Mouse (Mus musculus) lung, embryonic 15.5 days (tissue): ENCODE measurements around the gene Dynlt1c. TPM values are rescaled to one million over a fixed set of nuclear protein-coding genes. Genes with fewer than 3 reads are reported as not detected.
A peak's percentile ranks its signal among the peaks of the same experiment; 100 is the strongest.
"Not testable (repeated sequence)": the region's sequence is repeated elsewhere in the genome, so short reads cannot be mapped to it uniquely, and the experiment has no call there.

Source experiments
- ATAC-seq: fragments of 200-750 bp; cut with Nextera tagmentation; 2 replicates; pipeline ENCODE4 v1.8.0; 2017; ENCODE audit warnings: moderate number of reproducible peaks, borderline replicate concordance; ENCODE audit not compliant: low FRiP score, low TSS enrichment; ENCODE audit errors: extremely low read depth
- H3K27ac ChIP-seq: fragments of 300-500 bp; sonication (generic); 2 replicates; pipeline ENCODE4 v1.5.1; 2015; ENCODE audit warnings: moderate library complexity, mild to moderate bottlenecking, inconsistent platforms
- H3K27me3 ChIP-seq: fragments of 300-500 bp; sonication (generic); 2 replicates; pipeline ENCODE4 v1.6.1; 2015; ENCODE audit warnings: inconsistent platforms
- H3K36me3 ChIP-seq: fragments of 300-500 bp; sonication (generic); 2 replicates; pipeline ENCODE4 v1.6.1; 2015; ENCODE audit warnings: inconsistent platforms
- H3K4me1 ChIP-seq: fragments of 300-500 bp; sonication (generic); 2 replicates; pipeline ENCODE4 v1.6.1; 2015; ENCODE audit warnings: inconsistent platforms
- H3K4me2 ChIP-seq: fragments of 300-500 bp; sonication (generic); 2 replicates; pipeline ENCODE4 v1.6.1; 2015; ENCODE audit warnings: inconsistent platforms, mild to moderate bottlenecking, moderate library complexity
- H3K4me3 ChIP-seq: fragments of 300-500 bp; sonication (generic); 2 replicates; pipeline ENCODE4 v1.5.1; 2015; ENCODE audit warnings: mild to moderate bottlenecking, inconsistent platforms
- H3K9ac ChIP-seq: fragments of 300-500 bp; sonication (generic); 2 replicates; pipeline ENCODE4 v1.6.1; 2015; ENCODE audit warnings: inconsistent platforms
- H3K9me3 ChIP-seq: fragments of 300-500 bp; sonication (generic); 2 replicates; pipeline ENCODE4 v1.6.1; 2016; ENCODE audit warnings: inconsistent platforms
- WGBS: fragments of 180-500 bp; shearing (Covaris S2); methylation state at CpG from one replicate; pipeline ENCODE4 v1.1.7; 2015; 5-methylcytosine and 5-hydroxymethylcytosine counted together
- polyA plus RNA-seq: library from polyadenylated mRNA; unstranded; fragments of >200 nt; fragmentation: Nextera tagmentation; extraction: Ambion mirVana; gene quantifications from 2 replicates; pipeline ENCODE4 v1.2.1, GENCODE M21; 2015

Dynlt1c gene
- polyA plus RNA-seq, 1 experiment from 2014 or later, result 36.9 TPM

DNA sequence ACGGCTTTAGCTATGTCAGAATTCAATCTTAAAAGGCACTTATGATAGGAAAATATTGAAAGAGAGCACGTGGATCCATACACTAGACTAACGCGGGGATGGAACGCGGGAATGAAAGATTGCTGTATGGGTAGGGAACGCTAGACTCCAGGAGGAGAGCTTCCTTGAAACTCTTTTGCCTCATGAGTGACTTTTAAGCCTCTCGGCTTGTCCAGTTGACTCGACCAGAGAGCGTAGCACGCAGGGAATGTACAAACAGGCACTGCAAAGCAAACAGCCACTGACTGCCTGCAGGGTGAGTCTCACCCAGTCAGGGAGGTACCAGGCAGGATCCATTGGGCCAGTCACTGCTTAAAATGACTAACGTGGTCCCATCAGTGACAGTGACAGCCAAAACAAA lies 20.5 kb downstream of the Dynlt1c start:
- WGBS, result 62% methylated on average over 11 of the region's 12 CpGs
- not testable (repeated sequence) for ATAC-seq, H3K27me3 ChIP-seq

DNA sequence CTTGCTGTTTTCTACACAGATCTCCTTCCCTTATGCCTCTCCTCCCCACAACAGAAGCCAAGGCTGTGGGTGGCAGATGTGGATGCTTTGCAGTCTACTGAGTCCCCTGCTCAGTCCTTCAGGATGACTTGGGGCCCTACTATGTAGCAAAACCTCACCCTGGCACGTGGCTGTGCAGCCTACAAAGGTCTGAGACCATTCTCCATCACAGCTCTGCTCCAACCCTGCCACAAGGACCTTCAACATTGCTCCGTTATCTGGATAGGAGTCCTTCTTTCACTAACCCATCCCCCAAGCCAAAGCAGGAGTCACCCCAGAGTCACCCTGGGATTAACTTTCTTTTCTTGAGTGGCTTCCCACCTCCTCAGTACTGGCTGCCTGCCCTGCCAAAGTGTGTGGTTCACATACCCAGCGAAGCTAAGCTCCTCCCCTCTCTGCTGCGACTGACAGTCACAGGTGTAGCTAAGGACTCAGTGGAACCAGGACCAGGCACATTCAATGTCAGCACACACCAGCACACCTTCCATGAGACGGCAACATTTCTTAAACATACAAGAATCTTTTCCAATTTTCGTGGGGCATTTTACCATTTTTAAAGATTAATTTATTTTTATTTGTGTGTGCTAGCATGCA lies 23.6 kb downstream of the Dynlt1c start:
- H3K27me3 ChIP-seq, H3K4me2 ChIP-seq, H3K36me3 ChIP-seq, H3K4me3 ChIP-seq, H3K9me3 ChIP-seq, H3K27ac ChIP-seq, ATAC-seq, H3K9ac ChIP-seq, H3K4me1 ChIP-seq: not testable (repeated sequence)
- 57% methylated on average over 1 of the region's 6 CpGs for WGBS

More for the DNA sequence above, 20.5 kb downstream of the Dynlt1c start:
- not testable (repeated sequence) for H3K27ac ChIP-seq, H3K36me3 ChIP-seq, H3K4me2 ChIP-seq, H3K9me3 ChIP-seq, H3K4me1 ChIP-seq, H3K4me3 ChIP-seq, H3K9ac ChIP-seq

DNA sequence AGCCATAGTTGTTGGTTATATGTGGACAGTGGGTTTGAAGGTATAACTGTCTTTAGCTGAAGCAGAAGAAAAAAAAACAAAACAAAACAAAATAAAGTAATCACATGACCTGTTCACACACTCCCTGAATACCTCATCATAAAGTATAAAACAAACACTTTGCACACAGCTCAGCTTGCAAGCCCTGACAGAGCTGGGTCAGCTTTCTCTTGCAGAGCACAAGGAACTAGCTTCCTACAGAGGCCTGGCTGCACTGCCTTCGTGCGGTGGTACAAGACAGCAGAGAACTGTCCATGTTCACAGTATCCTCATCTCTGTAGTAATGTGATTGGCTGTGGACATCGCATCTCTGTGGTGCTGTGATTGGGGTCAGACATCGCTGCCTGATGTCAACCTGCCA lies 28.9 kb downstream of the Dynlt1c start:
- H3K4me1 ChIP-seq, H3K4me2 ChIP-seq, H3K27ac ChIP-seq, H3K4me3 ChIP-seq, H3K27me3 ChIP-seq, H3K9ac ChIP-seq, H3K36me3 ChIP-seq, ATAC-seq, H3K9me3 ChIP-seq: not testable (repeated sequence)
- 80% methylated on average over 4 of the region's 4 CpGs for WGBS

DNA sequence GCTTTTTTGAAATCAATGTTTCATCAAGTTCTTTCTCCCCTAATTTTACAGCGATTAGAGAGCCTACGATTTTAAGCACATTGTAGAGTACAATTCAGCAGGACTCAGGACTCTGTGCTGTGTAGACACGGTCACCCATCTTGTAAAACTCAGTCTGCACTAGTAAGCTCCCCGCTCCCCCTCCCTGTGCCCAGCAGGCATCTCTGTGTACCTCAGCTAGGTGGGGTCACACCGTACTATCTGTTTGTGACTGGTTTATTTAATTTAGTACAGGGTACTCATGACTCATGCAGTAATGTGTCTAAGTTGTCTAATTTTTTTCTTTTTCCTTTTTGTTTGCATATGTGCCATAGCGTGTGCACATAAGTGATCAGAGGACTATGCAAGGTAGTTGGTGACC lies 31.4 kb downstream of the Dynlt1c start:
- not testable (repeated sequence) for H3K9ac ChIP-seq, H3K9me3 ChIP-seq, H3K4me2 ChIP-seq, H3K4me3 ChIP-seq, ATAC-seq, H3K27me3 ChIP-seq, H3K36me3 ChIP-seq, H3K4me1 ChIP-seq, H3K27ac ChIP-seq
- 91% methylated on average over 6 of the region's 6 CpGs for WGBS

DNA sequence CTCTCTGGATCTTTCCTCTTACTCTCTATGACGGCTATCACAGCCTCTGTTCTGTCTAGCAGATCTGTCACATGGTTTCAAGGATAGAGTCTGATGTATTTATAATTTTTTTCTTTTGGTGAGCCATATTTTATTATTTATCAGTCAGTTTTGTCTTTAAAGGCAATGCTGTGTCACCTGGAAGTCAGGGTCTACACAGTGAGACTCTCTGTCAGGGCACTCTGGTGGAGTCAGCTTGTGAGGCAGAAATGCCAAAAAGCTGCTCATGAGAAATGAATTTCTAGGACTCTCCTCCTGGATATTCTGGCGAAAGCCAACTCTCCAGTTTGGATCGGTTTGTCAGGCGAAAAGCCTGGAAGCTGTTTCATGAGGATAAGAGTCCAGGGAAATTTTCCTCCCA lies 34.3 kb downstream of the Dynlt1c start:
- not testable (repeated sequence) for ATAC-seq, H3K9me3 ChIP-seq, H3K4me2 ChIP-seq, H3K4me1 ChIP-seq, H3K36me3 ChIP-seq, H3K4me3 ChIP-seq, H3K27me3 ChIP-seq, H3K9ac ChIP-seq, H3K27ac ChIP-seq
- WGBS, result 77% methylated on average over 2 of the region's 4 CpGs

DNA sequence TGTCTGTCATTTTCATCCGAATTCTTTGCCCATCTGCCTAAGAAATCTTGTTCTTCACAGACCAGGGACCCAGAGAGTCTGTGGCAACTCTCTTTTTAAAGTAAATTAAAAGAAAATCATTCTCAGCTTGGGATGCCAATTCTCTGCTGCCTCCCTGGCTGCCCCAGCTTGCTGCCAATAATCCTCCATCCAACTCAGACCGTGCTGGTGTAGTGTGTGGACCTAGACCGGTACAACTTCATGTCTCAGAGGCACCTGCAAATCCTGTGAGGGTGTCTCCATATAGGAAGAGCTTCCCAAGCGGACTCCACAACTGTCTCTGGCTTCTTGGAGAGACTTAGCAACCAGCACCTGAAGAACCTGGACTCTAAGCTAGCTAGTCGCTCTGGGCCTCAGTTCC lies 35.4 kb downstream of the Dynlt1c start:
- Histone ChIP-seq H3K4me1 (no peaks in the 10 kb centered on the region), H3K36me3 (no peaks in the 10 kb centered on the region), H3K27ac (no peak overlapping the region), H3K9me3 (no peaks in the 10 kb centered on the region), H3K4me2 (no peak overlapping the region), H3K9ac (no peak overlapping the region), H3K4me3 (no peak overlapping the region), H3K27me3 (no peaks in the 10 kb centered on the region)
- 74% methylated on average over 5 of the region's 5 CpGs for WGBS
- no peak for ATAC-seq

DNA sequence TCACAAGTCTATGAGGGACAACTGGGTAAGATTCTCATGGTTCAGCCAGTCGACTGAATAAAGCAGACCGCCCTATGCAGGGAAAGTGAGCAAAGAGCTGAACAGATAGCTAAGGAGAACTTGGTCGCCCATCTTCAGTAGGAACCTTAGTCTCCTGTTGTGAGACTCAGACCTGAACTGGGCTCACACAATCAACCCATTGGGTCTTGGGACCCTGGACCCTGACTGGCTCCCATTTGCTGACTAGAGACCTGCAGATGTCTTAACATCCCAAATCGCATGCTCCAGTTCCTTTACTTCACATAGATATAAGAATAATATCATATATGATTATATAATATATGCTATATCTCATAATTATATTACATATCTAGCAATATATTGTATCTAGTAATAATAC lies 36.0 kb downstream of the Dynlt1c start:
- not testable (repeated sequence) for H3K27ac ChIP-seq, H3K4me2 ChIP-seq, ATAC-seq, H3K36me3 ChIP-seq, H3K4me3 ChIP-seq, H3K9me3 ChIP-seq, H3K27me3 ChIP-seq, H3K9ac ChIP-seq, H3K4me1 ChIP-seq
- 97% methylated on average over 4 of the region's 4 CpGs for WGBS

DNA sequence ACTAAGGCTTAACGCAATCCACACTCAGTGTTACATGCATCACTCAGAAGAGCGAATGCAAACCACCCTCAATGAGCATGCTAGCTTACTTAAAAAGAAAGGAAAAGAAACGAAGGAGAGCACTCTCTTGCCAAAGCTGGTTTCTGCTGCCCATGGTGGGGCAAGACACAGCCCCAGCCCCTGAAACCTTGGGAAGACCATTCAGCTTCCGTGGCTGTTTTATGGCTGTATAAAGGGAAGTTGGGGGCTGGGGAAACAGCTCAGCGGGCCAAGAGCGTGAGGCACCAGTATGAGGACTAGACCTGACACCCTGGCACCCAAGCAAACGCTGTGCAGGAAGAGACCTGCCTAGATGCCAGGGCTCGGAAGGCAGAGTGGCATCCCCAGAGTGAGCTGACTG lies 37.0 kb downstream of the Dynlt1c start:
- H3K27ac ChIP-seq, H3K9me3 ChIP-seq, ATAC-seq, H3K4me1 ChIP-seq, H3K4me3 ChIP-seq, H3K9ac ChIP-seq, H3K4me2 ChIP-seq, H3K36me3 ChIP-seq, H3K27me3 ChIP-seq: not testable (repeated sequence)
- WGBS, result 81% methylated on average over 8 of the region's 8 CpGs

DNA sequence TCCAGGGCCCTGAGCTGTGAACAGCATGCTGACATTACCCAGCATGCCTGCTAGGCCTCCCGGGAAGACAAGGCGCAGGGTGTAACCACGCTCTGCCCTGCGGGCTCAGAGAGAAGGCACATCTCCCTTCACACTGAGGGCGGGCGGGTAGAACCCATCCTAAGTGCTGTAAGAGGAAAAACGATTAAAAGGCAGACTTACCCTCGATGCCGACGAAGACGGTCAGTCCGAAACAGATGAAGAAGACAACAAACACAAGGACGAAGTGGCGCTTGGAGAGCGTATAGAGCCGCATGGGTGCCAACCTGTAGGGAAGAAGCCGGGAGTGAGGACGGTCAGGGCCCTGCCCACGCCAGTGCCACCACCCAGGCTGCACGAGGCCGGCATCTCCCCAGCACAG lies 38.0 kb downstream of the Dynlt1c start:
- H3K9ac ChIP-seq, ATAC-seq, H3K36me3 ChIP-seq, H3K9me3 ChIP-seq, H3K4me1 ChIP-seq, H3K27me3 ChIP-seq, H3K4me3 ChIP-seq, H3K27ac ChIP-seq, H3K4me2 ChIP-seq: not testable (repeated sequence)
- WGBS, result 90% methylated on average over 18 of the region's 21 CpGs

DNA sequence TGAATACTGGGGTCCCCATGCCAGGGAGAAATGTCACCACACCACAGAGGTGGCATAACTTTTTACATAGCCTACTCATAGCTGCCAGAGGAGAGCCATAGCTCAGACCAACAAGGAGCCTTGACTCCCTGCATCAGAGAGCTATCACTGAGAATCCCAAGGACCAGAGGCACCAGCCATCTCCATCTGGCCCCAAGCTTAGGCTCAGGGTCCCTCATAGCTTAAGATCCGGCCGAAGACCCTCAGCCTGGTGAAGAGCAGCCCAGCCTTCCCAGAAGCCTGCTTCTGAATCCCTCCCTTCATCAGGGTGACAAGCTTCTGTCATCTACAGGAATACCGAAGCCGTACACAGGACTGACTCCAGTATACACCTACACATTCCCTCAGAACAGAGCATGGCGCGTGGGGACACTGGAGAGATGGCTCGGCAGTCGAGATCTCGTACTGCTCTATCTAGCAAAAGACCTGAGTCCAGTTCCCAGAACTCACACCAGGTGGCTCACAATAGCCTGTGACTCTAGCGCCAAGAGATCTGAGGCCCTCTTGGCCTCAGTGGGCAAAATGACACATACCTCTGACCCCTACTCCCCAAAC lies 38.7 kb downstream of the Dynlt1c start:
- ATAC-seq, H3K4me1 ChIP-seq, H3K36me3 ChIP-seq, H3K9ac ChIP-seq, H3K9me3 ChIP-seq, H3K27ac ChIP-seq, H3K27me3 ChIP-seq, H3K4me3 ChIP-seq, H3K4me2 ChIP-seq: not testable (repeated sequence)
- WGBS, result 83% methylated on average over 10 of the region's 10 CpGs

DNA sequence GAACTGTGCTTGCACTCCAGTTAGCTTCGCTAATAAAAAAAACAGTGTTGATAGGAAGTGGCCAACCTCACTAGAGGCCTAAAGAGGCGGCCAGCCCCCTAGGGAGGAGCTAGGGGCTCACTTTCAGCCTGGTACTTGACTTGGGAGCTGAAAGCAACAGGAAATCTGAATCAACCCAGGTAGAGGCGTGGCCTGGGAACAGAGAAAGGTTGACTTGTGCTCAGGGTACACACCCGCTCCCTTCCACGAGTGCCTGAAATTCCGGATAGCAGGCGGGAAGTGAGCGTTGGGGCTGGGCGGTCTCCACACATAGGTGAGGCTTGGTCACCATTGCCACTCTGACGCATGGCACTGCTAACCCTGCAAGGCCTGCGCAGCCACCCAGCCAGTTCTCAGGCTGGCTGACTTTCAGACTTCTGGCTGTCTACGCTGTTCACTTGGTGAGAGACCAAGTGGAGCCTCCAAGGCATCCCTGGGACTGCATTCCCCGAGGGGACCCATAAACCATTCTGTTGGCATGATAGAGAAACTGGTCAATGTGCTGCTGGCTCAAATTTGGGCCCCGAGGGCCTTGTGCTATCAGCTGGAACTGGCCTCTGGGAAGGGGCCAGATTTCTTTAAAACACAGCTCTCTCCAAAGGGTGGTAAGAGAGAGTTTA lies 39.4 kb downstream of the Dynlt1c start:
- WGBS, result 62% methylated on average over 14 of the region's 14 CpGs
- not testable (repeated sequence) for H3K9me3 ChIP-seq, H3K4me1 ChIP-seq, H3K36me3 ChIP-seq, H3K4me2 ChIP-seq, H3K4me3 ChIP-seq, H3K27me3 ChIP-seq, H3K9ac ChIP-seq
- peak overlapping the region; percentile 71 for H3K27ac ChIP-seq
- peak; percentile 85 for ATAC-seq

DNA sequence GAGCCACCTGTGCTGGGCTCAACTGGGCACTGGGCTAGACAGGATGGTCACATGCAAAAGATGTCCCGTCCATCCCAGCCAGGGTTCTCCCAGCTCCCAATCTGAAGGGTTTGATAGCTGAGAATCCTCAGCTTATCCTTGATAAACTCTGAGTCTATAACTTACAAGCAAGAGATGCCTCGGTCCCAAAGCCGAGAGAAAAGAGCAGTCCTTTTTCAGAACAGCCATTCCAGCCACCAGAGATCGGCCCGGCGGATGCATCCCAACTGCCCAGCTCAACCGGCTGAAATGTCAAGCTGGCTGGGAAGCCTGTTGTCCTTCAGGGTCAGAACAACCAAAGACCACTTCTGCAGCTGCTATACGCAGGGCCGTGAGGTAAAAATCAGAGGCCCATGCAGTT lies 42.7 kb downstream of the Dynlt1c start:
- not testable (repeated sequence) for H3K4me1 ChIP-seq, H3K9me3 ChIP-seq, H3K4me3 ChIP-seq, H3K36me3 ChIP-seq, H3K27ac ChIP-seq, ATAC-seq, H3K9ac ChIP-seq, H3K27me3 ChIP-seq, H3K4me2 ChIP-seq
- WGBS, result 77% methylated on average over 9 of the region's 9 CpGs
